Mouse (Mus musculus) brain, embryonic 14.5 days (tissue): Measurements from ENCODE around the gene Chd9.

Experiments
- CTCF ChIP-seq: fragments of 200-500 bp; IDR thresholded peaks from 2 replicates; pipeline ENCODE4 v1.5.1; 2012; ENCODE audit warnings: inconsistent platforms, mild to moderate bottlenecking, moderate library complexity, borderline replicate concordance; ENCODE audit not compliant: insufficient read depth, insufficient read length; ENCODE audit errors: extremely low read depth
- POLR2A ChIP-seq: fragments of 200-500 bp; IDR thresholded peaks from 2 replicates; pipeline ENCODE4 v1.6.1; 2012; ENCODE audit warnings: mild to moderate bottlenecking, inconsistent platforms, borderline replicate concordance; ENCODE audit not compliant: poor library complexity, insufficient read depth, insufficient read length, severe bottlenecking; ENCODE audit errors: extremely low read depth

GRCm38 (mm10) chr8:90854671-90855161 is 26.6 kb downstream of the Chd9 start:
- TF ChIP-seq POLR2A (no peak), CTCF (no peak)
